Mouse (Mus musculus) stomach, adult 2 months (tissue): ENCODE data around the gene Gm20219. TPM values are rescaled to one million over a fixed set of nuclear protein-coding genes. Genes with fewer than 3 reads are reported as not detected.

Source experiments
- polyA plus RNA-seq: library from polyadenylated mRNA; depleted of rRNA; stranded (reverse); fragments of >200 nt; gene quantifications from 2 replicates; pipeline ENCODE4 v1.2.3, GENCODE M21; 2012; rRNA removed

The Gm20219 gene
- polyA plus RNA-seq = 18.8 and 19.0 TPM in 2 replicates

GRCm38 (mm10) chr17:56554122-56554551 lies at the start of gene Gm20219:
TSS of gene Gm20219 (minus strand) at chr17:56554387.

GRCm38 (mm10) chr17:56584257-56585130 lies 30.3 kb upstream of the Gm20219 start, which contains the start of the genes Safb2 and Safb:
TSS of gene Safb2 (minus strand) at chr17:56584585.
TSS of gene Safb (plus strand) at chr17:56584825.

GRCm38 (mm10) chr17:56512310-56512709 lies 41.9 kb downstream of the Gm20219 start, which contains the start of gene Znrf4:
TSS of gene Znrf4 (minus strand) at chr17:56512431.

Other genes starting within 250 kb of the Gm20219 start
- 15.1 and 18.6 TPM in 2 replicates for gene Kdm4b, start 228.3 kb downstream of the Gm20219 start, polyA plus RNA-seq
- 51.4 and 69.9 TPM in 2 replicates for gene Ptprs, start 77.9 kb downstream of the Gm20219 start, polyA plus RNA-seq
- gene Znrf4, start 42.0 kb downstream of the Gm20219 start, polyA plus RNA-seq = not detected in 2 replicates
- 39.6 and 58.7 TPM in 2 replicates for gene Safb2, start 30.2 kb upstream of the Gm20219 start, polyA plus RNA-seq
- 42.0 and 56.8 TPM in 2 replicates for gene Safb, start 30.4 kb upstream of the Gm20219 start, polyA plus RNA-seq
- gene 2410015M20Rik, start 55.4 kb upstream of the Gm20219 start, polyA plus RNA-seq = 65.1 and 76.9 TPM in 2 replicates
- gene Rpl36, start 59.0 kb upstream of the Gm20219 start, polyA plus RNA-seq = 923 and 1,272 TPM in 2 replicates
- gene Lonp1, start 72.5 kb upstream of the Gm20219 start, polyA plus RNA-seq = 30.8 and 35.7 TPM in 2 replicates
- gene Catsperd, start 73.8 kb upstream of the Gm20219 start, polyA plus RNA-seq = 0.05 and 0.08 TPM in 2 replicates
- gene Ranbp3, start 118.9 kb upstream of the Gm20219 start, polyA plus RNA-seq = 41.3 and 41.5 TPM in 2 replicates
- gene Ndufa11, start 163.4 kb upstream of the Gm20219 start, polyA plus RNA-seq = 612 and 926 TPM in 2 replicates
- 12.7 and 17.2 TPM in 2 replicates for gene Vmac, start 163.6 kb upstream of the Gm20219 start, polyA plus RNA-seq
- gene Nrtn, start 203.1 kb upstream of the Gm20219 start, polyA plus RNA-seq = 61.1 and 186 TPM in 2 replicates
- 42.5 and 43.8 TPM in 2 replicates for gene Dus3l, start 210.4 kb upstream of the Gm20219 start, polyA plus RNA-seq
- 2.9 and 3.5 TPM in 2 replicates for gene Prr22, start 215.9 kb upstream of the Gm20219 start, polyA plus RNA-seq